Mouse (Mus musculus) kidney, adult 2 months (tissue): ENCODE results near the gene Gnaq.

Experiments used
- CTCF ChIP-seq: fragments of 200-500 bp; conservative IDR thresholded peaks from 2 replicates; pipeline ENCODE4 v1.5.1; 2011; ENCODE audit warnings: low read depth, mild to moderate bottlenecking, control low read depth, low read length, moderate library complexity, mixed read lengths; ENCODE audit not compliant: insufficient read depth, insufficient read length
- POLR2A ChIP-seq: fragments of 200-500 bp; IDR thresholded peaks from one replicate; pipeline ENCODE4 v1.6.1; 2011; ENCODE audit warnings: low read depth, low read length, control low read depth

- TF ChIP-seq POLR2A (no peak), CTCF (no peak)
Observed at GRCm38 (mm10) chr19:16378565-16378964, 245.9 kb downstream of the Gnaq start.
